Mouse (Mus musculus) small intestine, adult 2 months (tissue): Measurements from ENCODE around the gene Asb16.

ENCODE experiments used
- CTCF ChIP-seq: fragments of 200-500 bp; IDR thresholded peaks from 2 replicates; pipeline ENCODE4 v1.5.1; 2012; ENCODE audit warnings: low read depth, mild to moderate bottlenecking, control low read depth, inconsistent platforms, low read length, moderate library complexity, mixed read lengths; ENCODE audit not compliant: insufficient replicate concordance, insufficient read length; ENCODE audit errors: extremely low read depth
- POLR2A ChIP-seq: fragments of 200-500 bp; IDR thresholded peaks from 2 replicates; pipeline ENCODE4 v1.6.1; 2012; ENCODE audit warnings: low read depth, mild to moderate bottlenecking, control low read depth, inconsistent platforms, low read length, moderate library complexity

DNA sequence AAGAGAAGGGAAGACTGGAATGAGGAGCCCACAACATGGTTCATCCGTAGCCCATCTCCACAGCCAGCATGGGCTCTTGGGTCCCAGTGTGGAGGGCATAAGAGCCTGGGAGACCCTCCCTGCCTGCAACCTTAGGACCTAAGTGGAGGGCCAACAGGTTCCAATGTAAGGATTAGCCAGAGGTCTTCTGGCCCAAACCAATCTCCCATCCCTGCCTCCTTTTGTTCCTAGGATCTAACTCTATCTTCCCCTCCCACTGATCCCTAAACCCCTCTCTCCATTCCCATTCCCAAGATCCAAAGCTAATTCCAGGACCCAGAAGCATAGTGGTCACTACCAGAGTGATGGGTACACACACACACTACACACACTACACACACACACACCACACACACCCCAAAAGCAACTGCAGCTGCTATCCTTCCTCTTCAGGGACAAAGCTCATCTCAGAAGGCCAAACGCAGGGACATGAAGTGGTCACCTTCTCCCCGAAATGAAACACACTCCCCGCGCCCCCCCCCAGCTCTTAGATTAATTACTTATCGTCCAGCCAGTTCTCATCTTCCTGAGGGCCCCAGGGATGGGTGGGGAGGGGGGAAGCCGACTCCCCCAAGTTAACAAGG, 39.8 kb upstream of the Asb16 start:
- TF ChIP-seq POLR2A (no peak), CTCF (no peak)
